Mouse (Mus musculus): Measurements from ENCODE around the gene Tcf12. TPM values are rescaled to one million over a fixed set of nuclear protein-coding genes. Genes with fewer than 3 reads are reported as not detected.

The Tcf12 gene
- polyA plus RNA-seq, 1 experiment from 2014 or later = 103 TPM

DNA sequence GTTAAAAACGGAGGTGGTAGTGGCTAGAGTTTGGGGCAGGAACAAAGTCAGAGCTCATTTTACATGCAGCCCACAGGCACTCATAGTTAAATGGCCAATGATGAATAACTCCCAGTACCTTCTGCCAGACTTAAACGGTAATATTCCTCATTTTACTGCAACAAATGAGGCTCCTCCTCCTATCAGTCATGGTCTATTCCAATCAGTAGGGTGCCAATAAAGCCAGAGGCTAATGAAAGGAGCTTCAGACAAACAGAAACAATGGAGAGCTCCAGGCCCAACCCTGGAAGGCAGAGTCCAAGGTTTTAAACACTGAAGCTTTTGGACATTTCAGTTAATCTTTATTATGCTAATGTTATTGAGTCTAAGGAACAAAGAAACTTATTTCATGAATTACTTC is 232.3 kb downstream of the Tcf12 start:
- Histone ChIP-seq H3K27me3 (ENCODE audit: insufficient read depth, low read length) (no peaks in the 10 kb centered on the region), H3K4me1 (ENCODE audit: insufficient read depth) (peaks cover 21% of the 10 kb centered on the region), H3K36me3 (ENCODE audit: insufficient read depth) (peaks cover 51% of the 10 kb centered on the region), H3K4me3 (ENCODE audit: low read depth, low read length) (no peak overlapping the region), H3K9ac (no peak overlapping the region), H3K27ac (ENCODE audit: low read depth) (peak overlapping the region; percentile 91), H3K4me2 (no peak overlapping the region), H3K9me3 (ENCODE audit: low read depth, low read length) (no peaks in the 10 kb centered on the region)
- no peak for ATAC-seq (ENCODE audit: insufficient read depth)
- TF ChIP-seq CTCF (IDR thresholded peaks at IDR 0.05; ENCODE audit: low read depth) = no peak
- DNase-seq = no peak
- 39% methylated on average over 2 of the region's 2 CpGs for WGBS

DNA sequence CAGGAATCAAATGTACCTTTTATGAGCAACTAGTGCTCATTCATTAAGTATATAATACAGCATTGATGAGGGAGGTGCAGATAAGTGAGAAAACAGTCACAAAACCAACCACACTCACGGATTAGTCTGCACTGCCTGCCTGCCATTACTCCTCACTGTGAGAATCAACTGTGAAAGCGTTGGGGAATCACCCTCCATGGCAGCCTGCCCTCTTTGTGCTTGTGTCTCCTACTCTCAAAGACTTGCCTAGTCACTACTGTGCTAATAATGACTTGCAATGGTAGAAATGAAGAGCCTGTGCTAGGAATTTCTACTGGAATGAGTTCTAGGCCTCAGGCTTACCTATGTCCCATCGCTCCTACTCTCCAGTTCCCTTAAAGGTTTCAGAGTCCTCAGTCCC is 233.8 kb downstream of the Tcf12 start:
- Histone ChIP-seq H3K4me3 (ENCODE audit: low read depth, low read length) (no peak overlapping the region), H3K9ac (no peak overlapping the region), H3K4me1 (ENCODE audit: insufficient read depth) (peaks cover 17% of the 10 kb centered on the region), H3K27ac (ENCODE audit: low read depth) (no peak overlapping the region; the same call in 1 of the 2 replicates), H3K27me3 (ENCODE audit: insufficient read depth, low read length) (no peaks in the 10 kb centered on the region), H3K9me3 (ENCODE audit: low read depth, low read length) (no peaks in the 10 kb centered on the region), H3K4me2 (no peak overlapping the region), H3K36me3 (ENCODE audit: insufficient read depth) (peaks cover 52% of the 10 kb centered on the region)
- WGBS = 84% methylated on average over 3 of the region's 3 CpGs
- DNase-seq (no peak), ATAC-seq (ENCODE audit: insufficient read depth) (no peak)
- no peak for TF ChIP-seq CTCF (IDR thresholded peaks at IDR 0.05; ENCODE audit: low read depth)

DNA sequence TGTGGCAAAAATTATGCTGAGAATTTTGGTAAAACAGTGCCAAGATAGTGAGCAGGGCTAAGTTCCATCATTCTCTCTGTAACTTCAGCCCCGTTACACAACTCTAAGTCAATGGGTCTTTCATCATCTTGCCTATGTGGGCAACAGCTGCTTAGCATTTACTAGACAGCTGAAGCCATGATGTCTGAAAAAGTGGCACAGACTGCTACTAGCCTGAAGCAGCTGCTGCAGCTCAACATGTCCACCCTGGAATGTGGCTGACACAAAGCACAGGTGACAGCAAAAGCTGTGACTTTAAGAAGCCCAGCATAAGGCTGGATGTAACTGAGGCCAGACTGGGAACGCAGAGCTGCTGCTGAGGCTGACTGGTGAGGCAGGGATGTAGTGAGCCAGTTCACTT is 236.9 kb downstream of the Tcf12 start:
- Histone ChIP-seq H3K4me1 (ENCODE audit: insufficient read depth) (peaks cover 6% of the 10 kb centered on the region), H3K27ac (ENCODE audit: low read depth) (peak overlapping the region; percentile 78), H3K36me3 (ENCODE audit: insufficient read depth) (peaks cover 66% of the 10 kb centered on the region), H3K27me3 (ENCODE audit: insufficient read depth, low read length) (no peaks in the 10 kb centered on the region), H3K9ac (no peak overlapping the region), H3K4me3 (ENCODE audit: low read depth, low read length) (no peak overlapping the region), H3K4me2 (no peak overlapping the region), H3K9me3 (ENCODE audit: low read depth, low read length) (no peaks in the 10 kb centered on the region)
- DNase-seq (peak; percentile 87), ATAC-seq (ENCODE audit: insufficient read depth) (peak; percentile 94)
- no peak for TF ChIP-seq CTCF (IDR thresholded peaks at IDR 0.05; ENCODE audit: low read depth)
- WGBS = 38% methylated on average over 2 of the region's 2 CpGs

DNA sequence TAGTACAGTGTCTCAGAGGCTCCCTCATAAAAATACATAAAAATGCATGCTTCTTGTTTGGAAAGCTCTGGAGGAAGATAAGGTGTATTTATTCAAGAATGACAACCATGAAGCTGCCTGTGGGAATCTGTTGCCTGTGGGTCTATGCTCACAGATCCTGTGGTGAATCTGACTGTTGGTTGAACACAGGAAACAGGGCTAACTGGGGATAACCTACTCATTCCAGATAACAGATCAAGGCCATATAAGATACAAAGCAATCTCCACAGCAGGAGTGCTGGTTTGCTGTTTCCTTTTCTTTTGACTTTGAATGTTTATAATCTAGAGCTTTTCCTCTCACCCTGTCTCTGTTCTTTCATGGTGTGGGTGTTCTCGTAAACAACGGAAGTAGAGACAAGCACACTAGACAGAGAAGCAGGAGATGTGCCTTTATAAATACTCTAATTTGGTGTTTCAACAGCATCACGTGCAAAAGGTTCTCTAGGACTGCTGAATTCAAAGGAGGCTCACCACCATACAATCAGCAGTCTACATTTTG is 237.6 kb downstream of the Tcf12 start:
- ATAC-seq (ENCODE audit: insufficient read depth) (no peak), DNase-seq (peak; percentile 38)
- H3K36me3 ChIP-seq (ENCODE audit: insufficient read depth) = peaks cover 71% of the 10 kb centered on the region
- 42% methylated on average over 3 of the region's 3 CpGs for WGBS
- H3K9ac ChIP-seq = no peak overlapping the region
- no peak overlapping the region for H3K4me3 ChIP-seq (ENCODE audit: low read depth, low read length)
- no peak overlapping the region for H3K4me2 ChIP-seq
- peak overlapping the region; percentile 78 for H3K27ac ChIP-seq (ENCODE audit: low read depth)
- no peaks in the 10 kb centered on the region for H3K27me3 ChIP-seq (ENCODE audit: insufficient read depth, low read length)
- peaks cover 6% of the 10 kb centered on the region for H3K4me1 ChIP-seq (ENCODE audit: insufficient read depth)
- no peaks in the 10 kb centered on the region for H3K9me3 ChIP-seq (ENCODE audit: low read depth, low read length)
- TF ChIP-seq CTCF (IDR thresholded peaks at IDR 0.05; ENCODE audit: low read depth) = no peak

DNA sequence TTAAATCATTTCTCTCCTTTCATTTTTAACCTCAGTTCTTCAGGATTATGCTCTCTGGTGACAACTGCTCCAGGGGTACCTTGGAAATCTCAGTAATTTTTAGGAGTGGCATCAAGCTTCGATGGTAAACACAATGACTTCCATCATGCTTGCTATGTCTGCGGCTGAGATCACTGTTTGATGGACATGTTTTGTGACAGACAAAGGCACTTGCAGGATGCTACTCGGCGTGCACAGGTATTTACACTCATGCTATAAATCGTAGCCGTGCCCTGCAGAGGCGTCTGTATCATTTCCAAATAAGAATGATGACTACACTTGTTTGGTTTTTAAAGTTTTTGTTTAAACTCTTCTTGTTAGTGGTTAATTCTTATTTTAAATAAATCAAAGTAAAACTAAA is 248.3 kb downstream of the Tcf12 start:
- H3K4me2 ChIP-seq = no peak overlapping the region
- no peak overlapping the region for H3K27ac ChIP-seq (ENCODE audit: low read depth)
- peaks cover 45% of the 10 kb centered on the region for H3K36me3 ChIP-seq (ENCODE audit: insufficient read depth)
- H3K4me1 ChIP-seq (ENCODE audit: insufficient read depth) = no peaks in the 10 kb centered on the region
- TF ChIP-seq CTCF (IDR thresholded peaks at IDR 0.05; ENCODE audit: low read depth) = no peak
- ATAC-seq (ENCODE audit: insufficient read depth) (no peak), DNase-seq (no peak)
- H3K27me3 ChIP-seq (ENCODE audit: insufficient read depth, low read length) = no peaks in the 10 kb centered on the region
- H3K9me3 ChIP-seq (ENCODE audit: low read depth, low read length) = no peaks in the 10 kb centered on the region
- no peak overlapping the region for H3K9ac ChIP-seq
- WGBS = 77% methylated on average over 7 of the region's 7 CpGs
- no peak overlapping the region for H3K4me3 ChIP-seq (ENCODE audit: low read depth, low read length)

DNA sequence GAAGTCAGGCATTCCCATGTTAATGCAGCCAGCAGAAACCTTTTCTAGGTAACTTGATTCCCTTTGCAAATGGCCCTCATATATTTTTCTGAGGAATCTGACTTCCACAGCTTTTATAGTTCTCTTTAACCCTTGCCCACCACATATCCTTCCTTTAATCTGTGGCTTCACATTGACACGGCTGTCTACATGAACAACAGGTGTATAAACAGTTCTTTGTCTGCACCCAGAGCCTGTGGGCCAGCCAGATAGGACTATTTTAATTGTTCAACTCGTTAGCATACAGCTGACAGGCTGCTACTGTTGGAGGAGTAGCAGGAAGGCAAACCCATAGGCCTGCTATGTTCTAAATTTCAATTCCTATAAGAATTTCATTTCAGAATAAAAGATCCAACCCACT is 250.0 kb downstream of the Tcf12 start:
- Histone ChIP-seq H3K27me3 (ENCODE audit: insufficient read depth, low read length) (no peaks in the 10 kb centered on the region), H3K27ac (ENCODE audit: low read depth) (0 out of 2 replicates have a peak overlapping the region, but pooled peaks have one; percentile 21), H3K4me2 (no peak overlapping the region), H3K36me3 (ENCODE audit: insufficient read depth) (peaks cover 47% of the 10 kb centered on the region), H3K4me1 (ENCODE audit: insufficient read depth) (no peaks in the 10 kb centered on the region), H3K9me3 (ENCODE audit: low read depth, low read length) (no peaks in the 10 kb centered on the region), H3K9ac (no peak overlapping the region), H3K4me3 (ENCODE audit: low read depth, low read length) (no peak overlapping the region)
- WGBS = 51% methylated on average over 2 of the region's 2 CpGs
- DNase-seq (no peak), ATAC-seq (ENCODE audit: insufficient read depth) (no peak)
- no peak for TF ChIP-seq CTCF (IDR thresholded peaks at IDR 0.05; ENCODE audit: low read depth)

DNA sequence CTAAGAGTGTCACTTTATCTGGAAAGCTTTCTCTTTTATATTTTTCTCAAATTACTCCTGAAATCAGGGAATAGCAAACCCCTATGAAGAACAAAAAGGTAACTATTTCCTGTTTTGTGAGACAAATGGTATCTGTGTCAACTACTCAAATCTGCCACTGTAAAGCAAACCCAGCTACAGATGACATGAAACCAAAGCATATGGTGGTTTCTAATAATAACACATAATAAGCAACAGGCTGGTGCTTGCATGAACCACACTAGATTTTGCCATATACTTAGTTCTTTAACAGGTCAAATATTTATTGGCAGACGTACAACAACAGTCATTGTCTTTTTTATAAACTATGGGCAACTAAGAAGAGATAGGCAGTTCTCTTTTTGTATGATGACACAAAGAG is 253.7 kb downstream of the Tcf12 start:
- no peak overlapping the region for H3K4me2 ChIP-seq
- H3K4me3 ChIP-seq (ENCODE audit: low read depth, low read length) = no peak overlapping the region
- H3K36me3 ChIP-seq (ENCODE audit: insufficient read depth) = peaks cover 61% of the 10 kb centered on the region
- no peak for DNase-seq
- whole genome bisulfite sequencing = 89% methylated on average over 1 of the region's 1 CpGs
- H3K4me1 ChIP-seq (ENCODE audit: insufficient read depth) = no peaks in the 10 kb centered on the region
- H3K9ac ChIP-seq = no peak overlapping the region
- no peak for ATAC-seq (ENCODE audit: insufficient read depth)
- no peaks in the 10 kb centered on the region for H3K27me3 ChIP-seq (ENCODE audit: insufficient read depth, low read length)
- TF ChIP-seq CTCF (IDR thresholded peaks at IDR 0.05; ENCODE audit: low read depth) = no peak
- no peak overlapping the region for H3K27ac ChIP-seq (ENCODE audit: low read depth)
- no peaks in the 10 kb centered on the region for H3K9me3 ChIP-seq (ENCODE audit: low read depth, low read length)

DNA sequence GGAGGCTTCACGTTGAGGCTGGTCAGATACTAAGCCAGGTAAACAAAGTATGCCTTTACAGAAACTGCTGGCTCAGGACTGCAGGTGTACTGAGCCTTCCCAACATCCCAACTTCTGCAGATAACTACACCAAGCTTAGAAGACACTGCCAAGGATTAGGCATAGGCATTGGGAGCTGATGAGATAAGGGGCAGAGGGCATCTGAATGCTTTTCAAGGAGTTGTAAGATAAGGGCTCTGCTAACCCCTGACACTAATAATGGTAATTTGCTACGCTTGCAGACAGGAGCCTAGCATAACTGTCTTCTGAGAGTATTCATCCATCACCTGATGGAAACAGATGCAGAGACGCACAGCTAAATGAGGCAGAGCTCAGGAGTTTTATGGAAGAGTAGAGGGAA is 257.8 kb downstream of the Tcf12 start:
- H3K27me3 ChIP-seq (ENCODE audit: insufficient read depth, low read length) = no peaks in the 10 kb centered on the region
- no peak overlapping the region for H3K9ac ChIP-seq
- no peak overlapping the region for H3K27ac ChIP-seq (ENCODE audit: low read depth)
- peaks cover 84% of the 10 kb centered on the region for H3K36me3 ChIP-seq (ENCODE audit: insufficient read depth)
- ATAC-seq (ENCODE audit: insufficient read depth) (no peak), DNase-seq (no peak)
- 65% methylated on average over 3 of the region's 3 CpGs for WGBS
- H3K4me1 ChIP-seq (ENCODE audit: insufficient read depth) = no peaks in the 10 kb centered on the region
- H3K4me2 ChIP-seq = no peak overlapping the region
- no peaks in the 10 kb centered on the region for H3K9me3 ChIP-seq (ENCODE audit: low read depth, low read length)
- no peak for TF ChIP-seq CTCF (IDR thresholded peaks at IDR 0.05; ENCODE audit: low read depth)
- no peak overlapping the region for H3K4me3 ChIP-seq (ENCODE audit: low read depth, low read length)

Data from lung, embryonic 14.5 days (tissue).